In the genomic region with DNA sequence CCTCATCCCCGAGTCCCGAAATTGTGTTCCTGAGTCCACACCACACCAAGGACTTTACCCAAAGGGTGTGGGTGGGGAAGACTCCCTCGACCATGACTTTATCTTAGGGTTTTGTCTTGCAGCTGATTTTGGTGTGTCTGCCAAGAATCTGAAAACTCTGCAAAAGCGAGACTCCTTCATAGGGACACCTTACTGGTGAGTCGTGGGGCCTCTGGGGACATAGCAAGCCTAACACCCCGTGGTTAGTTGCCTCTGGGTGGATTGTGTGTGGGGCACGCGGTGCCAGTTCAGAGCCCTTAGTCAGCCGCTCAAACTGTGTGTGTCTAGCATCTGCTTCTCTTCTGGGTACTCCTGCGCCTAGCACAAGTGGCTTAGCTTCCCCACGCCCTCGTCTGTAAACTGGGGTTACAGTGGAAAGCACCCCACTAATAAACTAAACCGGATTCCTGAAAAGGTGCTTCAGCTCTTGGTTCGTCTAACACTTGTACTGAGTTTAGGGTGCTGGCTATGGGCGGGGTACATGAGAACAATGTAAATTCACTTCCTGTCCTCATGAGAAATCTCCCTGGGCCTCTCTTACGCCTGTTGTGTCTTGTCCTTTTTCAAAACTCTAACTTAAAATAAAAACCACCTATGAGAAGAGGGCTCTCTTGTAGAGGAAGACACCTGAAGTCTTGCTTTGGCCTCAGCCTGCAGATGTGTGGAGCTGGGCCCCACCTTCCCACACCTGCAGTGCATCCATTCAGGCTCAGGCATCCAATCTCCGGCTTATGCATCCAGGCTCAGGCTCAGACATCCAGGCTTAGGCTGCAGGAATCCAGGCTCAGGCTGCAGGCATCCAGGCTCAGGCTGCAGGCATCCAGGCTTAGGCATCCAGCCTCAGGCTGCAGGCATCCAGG, we compare ENCODE assay signal across 8 mouse cellular contexts. TPM values are rescaled to one million over a fixed set of nuclear protein-coding genes. Genes with fewer than 3 reads are reported as not detected.
A peak's percentile ranks its signal among the peaks of the same experiment; 100 is the strongest.
DNase-seq lines count a peak whose midpoint lies in the region; ATAC-seq and TF ChIP-seq lines count a peak whose summit lies in the region.

No protein-coding gene starts in this region.

- TF ChIP-seq CTCF in gastrocnemius, adult 2 months (IDR thresholded peaks at IDR 0.05): no peak

- 0 out of 2 replicates have a peak overlapping the region, but pooled peaks have one; percentile 1 for H3K27ac ChIP-seq in gastrocnemius, adult 2 months
- no peak overlapping the region for H3K27ac ChIP-seq in forebrain, embryonic 14.5 days (ENCODE audit: low read depth, low read length)
- no peak overlapping the region for H3K27ac ChIP-seq in midbrain, embryonic 14.5 days (replicated peaks; ENCODE audit: low read depth, low read length)

- H3K27me3 ChIP-seq in forebrain, embryonic 14.5 days (replicated peaks; ENCODE audit: control insufficient read depth, insufficient read depth, low read length): no peaks in the 10 kb centered on the region
- no peaks in the 10 kb centered on the region for H3K27me3 ChIP-seq in midbrain, embryonic 14.5 days (ENCODE audit: control insufficient read depth, insufficient read depth, low read length)

- H3K36me3 ChIP-seq in forebrain, embryonic 14.5 days (ENCODE audit: control insufficient read depth, insufficient read depth, low read length): no peaks in the 10 kb centered on the region
- no peaks in the 10 kb centered on the region for H3K36me3 ChIP-seq in midbrain, embryonic 14.5 days (ENCODE audit: control insufficient read depth, insufficient read depth, low read length)

- H3K9ac ChIP-seq in forebrain, embryonic 14.5 days (ENCODE audit: low read length): peak overlapping the region; percentile 40; the same call in 1 of the 2 replicates
- H3K9ac ChIP-seq in midbrain, embryonic 14.5 days (replicated peaks; ENCODE audit: low read length): peak overlapping the region; percentile 26

- intact Hi-C loops in gastrocnemius, adult 2 months (cut with DNase I): loop anchor here (1.0 to 5.0 kb wide), 4 partner anchors 40 to 245 kb away; a partner anchor contains a TSS
- intact Hi-C loops in gastrocnemius, postnatal 36 days (cut with DNase I): loop anchor here (1.0 to 5.0 kb wide), 3 partner anchors 55 to 245 kb away; a partner anchor contains a TSS

- no peaks in the 10 kb centered on the region for H3K9me3 ChIP-seq in forebrain, embryonic 14.5 days (replicated peaks; ENCODE audit: control insufficient read depth, low read length)
- H3K9me3 ChIP-seq in midbrain, embryonic 14.5 days (ENCODE audit: control insufficient read depth, low read length): no peaks in the 10 kb centered on the region

- ATAC-seq in forebrain, embryonic 14.5 days: no peak
- no peak for ATAC-seq in midbrain, embryonic 14.5 days (ENCODE audit: low FRiP score, low TSS enrichment)

- no peak overlapping the region for H3K4me3 ChIP-seq in gastrocnemius, adult 2 months
- no peak overlapping the region for H3K4me3 ChIP-seq in forebrain, embryonic 14.5 days (ENCODE audit: low read depth, low read length)
- no peak overlapping the region for H3K4me3 ChIP-seq in midbrain, embryonic 14.5 days (replicated peaks; ENCODE audit: low read depth, low read length)

- H3K4me1 ChIP-seq in forebrain, embryonic 14.5 days (ENCODE audit: control insufficient read depth, insufficient read depth, low read length): no peaks in the 10 kb centered on the region
- H3K4me1 ChIP-seq in midbrain, embryonic 14.5 days (ENCODE audit: control insufficient read depth, insufficient read depth, low read length): no peaks in the 10 kb centered on the region

- no peak overlapping the region for H3K4me2 ChIP-seq in forebrain, embryonic 14.5 days (ENCODE audit: low read length)
- H3K4me2 ChIP-seq in midbrain, embryonic 14.5 days (ENCODE audit: low read length): no peak overlapping the region

- DNase-seq in gastrocnemius, adult 2 months: no peak
- no peak for DNase-seq in gastrocnemius, postnatal 36 days
- DNase-seq in B cell, adult 2 months: peak; percentile 54 to 57
- DNase-seq in forebrain, embryonic 14.5 days (ENCODE audit: low spot score): no peak
- no peak for DNase-seq in midbrain, embryonic 14.5 days
- DNase-seq in layer of hippocampus, adult 9-10 months (ENCODE audit: low spot score): no peak
- no peak for DNase-seq in adrenal gland, adult (ENCODE audit: inconsistent age in 2 of 2, low spot score in 1 of 2)
- DNase-seq in layer of hippocampus, adult 8-10 months (ENCODE audit: low spot score in 2 of 2): no peak

- WGBS in forebrain, embryonic 14.5 days: 74% methylated on average over 17 of the region's 17 CpGs
- WGBS in midbrain, embryonic 14.5 days: 76% methylated on average over 17 of the region's 17 CpGs

RNA-seq across cellular contexts. Expression of a gene that starts 54.3 kb away (rescaled TPM):
- 1 to 10 TPM; 1.9 to 3.8 TPM for total RNA-seq in gastrocnemius, adult 2 months (2021)
- total RNA-seq in gastrocnemius, postnatal 36 days (2021): 1 to 10 TPM; 2.0 to 2.5 TPM
- 0.80 and 1.1 TPM in 2 replicates for polyA plus RNA-seq in forebrain, embryonic 14.5 days (2014; fragmentation: Nextera tagmentation; extraction: Ambion mirVana)
- polyA plus RNA-seq in midbrain, embryonic 14.5 days (2014; fragmentation: Nextera tagmentation; extraction: Ambion mirVana): 1.4 and 1.6 TPM in 2 replicates
- total RNA-seq in layer of hippocampus, adult 8-10 months (2022): 10 to 100 TPM in 2 of 4 experiments, 1 to 10 TPM in 2; 9.3 to 15.3 (median 12.2) TPM

RNA-seq across cellular contexts. Expression of a gene that starts 55.1 kb away (rescaled TPM):
- 10 to 100 TPM; 56.9 to 68.9 TPM for total RNA-seq in gastrocnemius, adult 2 months (2021)
- 10 to 100 TPM; 51.0 to 52.6 TPM for total RNA-seq in gastrocnemius, postnatal 36 days (2021)
- polyA plus RNA-seq in forebrain, embryonic 14.5 days (2014; fragmentation: Nextera tagmentation; extraction: Ambion mirVana): 83.1 and 99.3 TPM in 2 replicates
- 93.5 and 120 TPM in 2 replicates for polyA plus RNA-seq in midbrain, embryonic 14.5 days (2014; fragmentation: Nextera tagmentation; extraction: Ambion mirVana)
- total RNA-seq in layer of hippocampus, adult 8-10 months (2022): 100 to 1,000 TPM; 132 to 150 (median 135) TPM

RNA-seq across cellular contexts. Expression of a gene that starts 55.6 kb away (rescaled TPM):
- 1 to 10 TPM; 1.0 to 2.0 TPM for total RNA-seq in gastrocnemius, adult 2 months (2021)
- 1 to 10 TPM in 1 of 2 experiments, under 1 TPM in 1; 0.84 to 1.2 TPM for total RNA-seq in gastrocnemius, postnatal 36 days (2021)
- 0.31 TPM in 1 of 2 replicates, not detected in the other for polyA plus RNA-seq in forebrain, embryonic 14.5 days (2014; fragmentation: Nextera tagmentation; extraction: Ambion mirVana)
- 0.47 TPM in 1 of 2 replicates, not detected in the other for polyA plus RNA-seq in midbrain, embryonic 14.5 days (2014; fragmentation: Nextera tagmentation; extraction: Ambion mirVana)
- 1 to 10 TPM in 3 of 4 experiments, under 1 TPM in 1; 0.54 to 2.2 (median 1.5) TPM for total RNA-seq in layer of hippocampus, adult 8-10 months (2022)

Comparison
In these comparisons a context has a peak if more than half of its experiments do, and no peak if none do; other contexts are left out.
1. DNase-seq: peak in B cell, adult 2 months (2 of 2); none in gastrocnemius, adult 2 months (single experiment), gastrocnemius, postnatal 36 days (0 of 2), forebrain, embryonic 14.5 days (single experiment), midbrain, embryonic 14.5 days (single experiment), layer of hippocampus, adult 9-10 months (single experiment), adrenal gland, adult (0 of 2) and layer of hippocampus, adult 8-10 months (0 of 2).